Mouse (Mus musculus): ENCODE data around the gene Tmco3. TPM values are rescaled to one million over a fixed set of nuclear protein-coding genes. Genes with fewer than 3 reads are reported as not detected.

The Tmco3 gene
- polyA plus RNA-seq, 1 experiment from 2014 or later = 54.1 TPM

GRCm38 (mm10) chr8:13263376-13263775 is 24.6 kb upstream of the Tmco3 start:
- H3K36me3 ChIP-seq (ENCODE audit: control insufficient read depth, insufficient read depth, low read length) = peaks cover 10% of the 10 kb centered on the region; the same call in 1 of the 2 replicates
- 60% methylated on average over 3 of the region's 3 CpGs for WGBS
- no peak for ATAC-seq

GRCm38 (mm10) chr8:13267566-13267965 is 20.4 kb upstream of the Tmco3 start:
- no peak overlapping the region for H3K4me3 ChIP-seq (ENCODE audit: low read depth, low read length)
- no peaks in the 10 kb centered on the region for H3K4me1 ChIP-seq (ENCODE audit: control insufficient read depth, insufficient read depth, low read length)
- H3K9ac ChIP-seq (ENCODE audit: low read depth, low read length) = no peak overlapping the region
- no peak overlapping the region for H3K4me2 ChIP-seq (ENCODE audit: low read length)
- ATAC-seq = no peak
- no peaks in the 10 kb centered on the region for H3K9me3 ChIP-seq (replicated peaks; ENCODE audit: control insufficient read depth, low read length, poor library complexity, severe bottlenecking)
- peaks cover 22% of the 10 kb centered on the region for H3K36me3 ChIP-seq (ENCODE audit: control insufficient read depth, insufficient read depth, low read length)
- H3K27ac ChIP-seq (ENCODE audit: low read length) = no peak overlapping the region
- 73% methylated on average over 2 of the region's 2 CpGs for WGBS
- no peaks in the 10 kb centered on the region for H3K27me3 ChIP-seq (ENCODE audit: control insufficient read depth, insufficient read depth, low read depth, low read length)

More at GRCm38 (mm10) chr8:13263376-13263775, 24.6 kb upstream of the Tmco3 start:
- no peaks in the 10 kb centered on the region for H3K27me3 ChIP-seq (ENCODE audit: control insufficient read depth, insufficient read depth, low read depth, low read length)
- H3K4me2 ChIP-seq (ENCODE audit: low read length) = no peak overlapping the region
- no peak overlapping the region for H3K27ac ChIP-seq (ENCODE audit: low read length)
- no peaks in the 10 kb centered on the region for H3K4me1 ChIP-seq (ENCODE audit: control insufficient read depth, insufficient read depth, low read length)
- H3K4me3 ChIP-seq (ENCODE audit: low read depth, low read length) = no peak overlapping the region
- no peak overlapping the region for H3K9ac ChIP-seq (ENCODE audit: low read depth, low read length)
- no peaks in the 10 kb centered on the region for H3K9me3 ChIP-seq (replicated peaks; ENCODE audit: control insufficient read depth, low read length, poor library complexity, severe bottlenecking)

GRCm38 (mm10) chr8:13272834-13273233 is 15.2 kb upstream of the Tmco3 start:
- WGBS = 87% methylated on average over 5 of the region's 5 CpGs
- H3K9ac ChIP-seq (ENCODE audit: low read depth, low read length) = no peak overlapping the region
- no peak overlapping the region for H3K4me3 ChIP-seq (ENCODE audit: low read depth, low read length)
- no peaks in the 10 kb centered on the region for H3K4me1 ChIP-seq (ENCODE audit: control insufficient read depth, insufficient read depth, low read length)
- H3K4me2 ChIP-seq (ENCODE audit: low read length) = no peak overlapping the region
- no peak overlapping the region for H3K27ac ChIP-seq (ENCODE audit: low read length)
- H3K9me3 ChIP-seq (replicated peaks; ENCODE audit: control insufficient read depth, low read length, poor library complexity, severe bottlenecking) = no peaks in the 10 kb centered on the region
- ATAC-seq = no peak
- peaks cover 28% of the 10 kb centered on the region for H3K36me3 ChIP-seq (ENCODE audit: control insufficient read depth, insufficient read depth, low read length)
- H3K27me3 ChIP-seq (ENCODE audit: control insufficient read depth, insufficient read depth, low read depth, low read length) = no peaks in the 10 kb centered on the region

- H3K9ac ChIP-seq (ENCODE audit: low read depth, low read length) = no peak overlapping the region
- no peaks in the 10 kb centered on the region for H3K27me3 ChIP-seq (ENCODE audit: control insufficient read depth, insufficient read depth, low read depth, low read length)
- no peak overlapping the region for H3K4me2 ChIP-seq (ENCODE audit: low read length)
- ATAC-seq = no peak
- H3K4me1 ChIP-seq (ENCODE audit: control insufficient read depth, insufficient read depth, low read length) = no peaks in the 10 kb centered on the region
- no peak overlapping the region for H3K27ac ChIP-seq (ENCODE audit: low read length)
- H3K4me3 ChIP-seq (ENCODE audit: low read depth, low read length) = no peak overlapping the region
- WGBS = 95% methylated on average over 5 of the region's 5 CpGs
- H3K36me3 ChIP-seq (ENCODE audit: control insufficient read depth, insufficient read depth, low read length) = peaks cover 8% of the 10 kb centered on the region
- no peaks in the 10 kb centered on the region for H3K9me3 ChIP-seq (replicated peaks; ENCODE audit: control insufficient read depth, low read length, poor library complexity, severe bottlenecking)
Measured at GRCm38 (mm10) chr8:13276941-13277447, 11.0 kb upstream of the Tmco3 start.

- H3K9ac ChIP-seq (ENCODE audit: low read depth, low read length) = no peak overlapping the region
- H3K4me2 ChIP-seq (ENCODE audit: low read length) = no peak overlapping the region
- no peak for ATAC-seq
- no peak overlapping the region for H3K27ac ChIP-seq (ENCODE audit: low read length)
- WGBS = 86% methylated on average over 1 of the region's 1 CpGs
- H3K9me3 ChIP-seq (replicated peaks; ENCODE audit: control insufficient read depth, low read length, poor library complexity, severe bottlenecking) = no peaks in the 10 kb centered on the region
- no peaks in the 10 kb centered on the region for H3K36me3 ChIP-seq (ENCODE audit: control insufficient read depth, insufficient read depth, low read length)
- no peak overlapping the region for H3K4me3 ChIP-seq (ENCODE audit: low read depth, low read length)
- H3K4me1 ChIP-seq (ENCODE audit: control insufficient read depth, insufficient read depth, low read length) = peaks cover 12% of the 10 kb centered on the region
- no peaks in the 10 kb centered on the region for H3K27me3 ChIP-seq (ENCODE audit: control insufficient read depth, insufficient read depth, low read depth, low read length)
Measured at GRCm38 (mm10) chr8:13283200-13283599, 4.8 kb upstream of the Tmco3 start.

GRCm38 (mm10) chr8:13287304-13287691 is 692 bp upstream of the Tmco3 start:
- under 1% methylated on average over 34 of the region's 34 CpGs for WGBS
- peak; percentile 80 for ATAC-seq
- H3K9me3 ChIP-seq (replicated peaks; ENCODE audit: control insufficient read depth, low read length, poor library complexity, severe bottlenecking) = no peaks in the 10 kb centered on the region

GRCm38 (mm10) chr8:13288646-13289045 is 656 bp downstream of the Tmco3 start:
- Histone ChIP-seq H3K4me2 (ENCODE audit: low read length) (peak overlapping the region; percentile 78), H3K4me3 (ENCODE audit: low read depth, low read length) (peak overlapping the region; percentile 76), H3K9ac (ENCODE audit: low read depth, low read length) (peak overlapping the region; percentile 74), H3K36me3 (ENCODE audit: control insufficient read depth, insufficient read depth, low read length) (peaks cover 4% of the 10 kb centered on the region; the same call in 1 of the 2 replicates), H3K27me3 (ENCODE audit: control insufficient read depth, insufficient read depth, low read depth, low read length) (no peaks in the 10 kb centered on the region), H3K4me1 (ENCODE audit: control insufficient read depth, insufficient read depth, low read length) (peaks cover 23% of the 10 kb centered on the region), H3K27ac (ENCODE audit: low read length) (no peak overlapping the region; the same call in 1 of the 2 replicates), H3K9me3 (replicated peaks; ENCODE audit: control insufficient read depth, low read length, poor library complexity, severe bottlenecking) (no peaks in the 10 kb centered on the region)
- no peak for ATAC-seq
- 3% methylated on average over 6 of the region's 6 CpGs for WGBS

More at GRCm38 (mm10) chr8:13287304-13287691, 692 bp upstream of the Tmco3 start:
- peaks cover 23% of the 10 kb centered on the region for H3K4me1 ChIP-seq (ENCODE audit: control insufficient read depth, insufficient read depth, low read length)
- no peaks in the 10 kb centered on the region for H3K36me3 ChIP-seq (ENCODE audit: control insufficient read depth, insufficient read depth, low read length)
- peak overlapping the region; percentile 76 for H3K4me3 ChIP-seq (ENCODE audit: low read depth, low read length)
- peak overlapping the region; percentile 95 for H3K4me2 ChIP-seq (ENCODE audit: low read length)
- H3K27ac ChIP-seq (ENCODE audit: low read length) = peak overlapping the region; percentile 93
- peak overlapping the region; percentile 74 for H3K9ac ChIP-seq (ENCODE audit: low read depth, low read length)
- H3K27me3 ChIP-seq (ENCODE audit: control insufficient read depth, insufficient read depth, low read depth, low read length) = no peaks in the 10 kb centered on the region

GRCm38 (mm10) chr8:13292364-13292763 is 4.4 kb downstream of the Tmco3 start:
- Histone ChIP-seq H3K4me1 (ENCODE audit: control insufficient read depth, insufficient read depth, low read length) (peaks cover 11% of the 10 kb centered on the region), H3K4me3 (ENCODE audit: low read depth, low read length) (no peak overlapping the region), H3K4me2 (ENCODE audit: low read length) (no peak overlapping the region), H3K9me3 (replicated peaks; ENCODE audit: control insufficient read depth, low read length, poor library complexity, severe bottlenecking) (no peaks in the 10 kb centered on the region), H3K27me3 (ENCODE audit: control insufficient read depth, insufficient read depth, low read depth, low read length) (no peaks in the 10 kb centered on the region), H3K36me3 (ENCODE audit: control insufficient read depth, insufficient read depth, low read length) (peaks cover 27% of the 10 kb centered on the region), H3K9ac (ENCODE audit: low read depth, low read length) (no peak overlapping the region), H3K27ac (ENCODE audit: low read length) (no peak overlapping the region)
- no peak for ATAC-seq
- 27% methylated on average over 9 of the region's 9 CpGs for WGBS

- Histone ChIP-seq H3K4me2 (ENCODE audit: low read length) (no peak overlapping the region), H3K4me3 (ENCODE audit: low read depth, low read length) (no peak overlapping the region), H3K9ac (ENCODE audit: low read depth, low read length) (no peak overlapping the region), H3K9me3 (replicated peaks; ENCODE audit: control insufficient read depth, low read length, poor library complexity, severe bottlenecking) (no peaks in the 10 kb centered on the region), H3K27me3 (ENCODE audit: control insufficient read depth, insufficient read depth, low read depth, low read length) (no peaks in the 10 kb centered on the region), H3K27ac (ENCODE audit: low read length) (no peak overlapping the region), H3K4me1 (ENCODE audit: control insufficient read depth, insufficient read depth, low read length) (peaks cover 9% of the 10 kb centered on the region), H3K36me3 (ENCODE audit: control insufficient read depth, insufficient read depth, low read length) (peaks cover 28% of the 10 kb centered on the region)
- no peak for ATAC-seq
- 96% methylated on average over 9 of the region's 9 CpGs for WGBS
Measured at GRCm38 (mm10) chr8:13293677-13294470, 5.9 kb downstream of the Tmco3 start.

All from midbrain, embryonic 16.5 days (tissue).